Mouse (Mus musculus) liver, postnatal 0 days (tissue): Measurements from ENCODE around the gene Vegfc.

Source experiments
- CTCF ChIP-seq: sonication (generic); IDR thresholded peaks from 2 replicates; pipeline ENCODE4 v1.5.1; 2016; ENCODE audit warnings: antibody characterized with exemption, low read depth
- EP300 ChIP-seq: IDR thresholded peaks from 2 replicates; pipeline ENCODE4 v1.6.1; 2016; ENCODE audit warnings: antibody characterized with exemption, low read depth, mild to moderate bottlenecking

- TF ChIP-seq CTCF, result no peak
- TF ChIP-seq EP300, result no peak
Measured at GRCm38 (mm10) chr8:54089204-54089603, 11.8 kb downstream of the Vegfc start.
